Mouse (Mus musculus): Measurements from ENCODE around the gene Olfr1472. TPM values are rescaled to one million over a fixed set of nuclear protein-coding genes. Genes with fewer than 3 reads are reported as not detected.
"Not testable (repeated sequence)": the region's sequence is repeated elsewhere in the genome, so short reads cannot be mapped to it uniquely, and the experiment has no call there.

Gene Olfr1472
- not detected in 2 replicates for polyA plus RNA-seq (2015; fragmentation: Nextera tagmentation; extraction: Ambion mirVana)

GRCm38 (mm10) chr19:13455986-13456385 is at the start of gene Olfr1472:
Olfr1472 (minus strand) TSS chr19:13456086.
- no peak within 1 kb of the TSS for H3K4me3 ChIP-seq (ENCODE audit: low read depth, low read length)
- no peaks in the 10 kb centered on the region for H3K36me3 ChIP-seq (ENCODE audit: control insufficient read depth, insufficient read depth, low read length)
- H3K27ac ChIP-seq (replicated peaks): no peak within 1 kb of the TSS
- no peaks in the 10 kb centered on the region for H3K27me3 ChIP-seq (ENCODE audit: control insufficient read depth, insufficient read depth, low read length)
- TF ChIP-seq EP300 (optimal IDR thresholded peaks at IDR 0.05): no peak
- no peak for TF ChIP-seq CTCF (IDR thresholded peaks at IDR 0.05; ENCODE audit: low read depth)
- H3K4me1 ChIP-seq (replicated peaks; ENCODE audit: control insufficient read depth, insufficient read depth): no peaks in the 10 kb centered on the region
- DNase-seq (ENCODE audit: low spot score) (no peak), ATAC-seq (ENCODE audit: low FRiP score, low TSS enrichment) (no peak)
- no peak within 1 kb of the TSS for H3K4me2 ChIP-seq (replicated peaks; ENCODE audit: low read depth)
- WGBS: 76% methylated on average over 1 of the region's 1 CpGs
- no peaks in the 10 kb centered on the region for H3K9me3 ChIP-seq (ENCODE audit: control insufficient read depth, low read length)
- no peak within 1 kb of the TSS for H3K9ac ChIP-seq (ENCODE audit: low read length)

GRCm38 (mm10) chr19:13500246-13500645 is 44.4 kb upstream of the Olfr1472 start, which contains the start of gene Olfr1477:
Olfr1477 (plus strand) TSS chr19:13500546.
- 74% methylated on average over 3 of the region's 3 CpGs for WGBS
- H3K27ac ChIP-seq (replicated peaks): no peak within 1 kb of the TSS
- TF ChIP-seq EP300 (optimal IDR thresholded peaks at IDR 0.05) (no peak), CTCF (IDR thresholded peaks at IDR 0.05; ENCODE audit: low read depth) (no peak)

GRCm38 (mm10) chr19:13480096-13480495 is 24.2 kb upstream of the Olfr1472 start, which contains the start of gene Olfr1475:
Olfr1475 (minus strand) TSS chr19:13480196.
- no peak within 1 kb of the TSS for H3K4me2 ChIP-seq (replicated peaks; ENCODE audit: low read depth)
- no peak within 1 kb of the TSS for H3K27ac ChIP-seq (replicated peaks)
- H3K9ac ChIP-seq (ENCODE audit: low read length): no peak within 1 kb of the TSS
- no peaks in the 10 kb centered on the region for H3K4me1 ChIP-seq (replicated peaks; ENCODE audit: control insufficient read depth, insufficient read depth)
- TF ChIP-seq EP300 (optimal IDR thresholded peaks at IDR 0.05) (no peak), CTCF (IDR thresholded peaks at IDR 0.05; ENCODE audit: low read depth) (no peak)
- no peaks in the 10 kb centered on the region for H3K27me3 ChIP-seq (ENCODE audit: control insufficient read depth, insufficient read depth, low read length)
- ATAC-seq (ENCODE audit: low FRiP score, low TSS enrichment) (no peak), DNase-seq (ENCODE audit: low spot score) (no peak)
- H3K4me3 ChIP-seq (ENCODE audit: low read depth, low read length): no peak within 1 kb of the TSS
- no peaks in the 10 kb centered on the region for H3K36me3 ChIP-seq (ENCODE audit: control insufficient read depth, insufficient read depth, low read length)
- H3K9me3 ChIP-seq (ENCODE audit: control insufficient read depth, low read length): no peaks in the 10 kb centered on the region

More at GRCm38 (mm10) chr19:13500246-13500645, 44.4 kb upstream of the Olfr1472 start, which contains the start of gene Olfr1477:
- no peaks in the 10 kb centered on the region for H3K27me3 ChIP-seq (ENCODE audit: control insufficient read depth, insufficient read depth, low read length)
- no peak within 1 kb of the TSS for H3K4me3 ChIP-seq (ENCODE audit: low read depth, low read length)
- no peak within 1 kb of the TSS for H3K9ac ChIP-seq (ENCODE audit: low read length)
- H3K4me2 ChIP-seq (replicated peaks; ENCODE audit: low read depth): no peak within 1 kb of the TSS
- no peak for DNase-seq (ENCODE audit: low spot score)
- no peak for ATAC-seq (ENCODE audit: low FRiP score, low TSS enrichment)
- no peaks in the 10 kb centered on the region for H3K9me3 ChIP-seq (ENCODE audit: control insufficient read depth, low read length)
- no peaks in the 10 kb centered on the region for H3K36me3 ChIP-seq (ENCODE audit: control insufficient read depth, insufficient read depth, low read length)
- no peaks in the 10 kb centered on the region for H3K4me1 ChIP-seq (replicated peaks; ENCODE audit: control insufficient read depth, insufficient read depth)

GRCm38 (mm10) chr19:13469265-13469664 is 13.4 kb upstream of the Olfr1472 start, which contains the start of gene Olfr1474:
Olfr1474 (plus strand) TSS chr19:13469565.
- not testable (repeated sequence) for ATAC-seq (ENCODE audit: low FRiP score, low TSS enrichment); H3K27me3 ChIP-seq (ENCODE audit: control insufficient read depth, insufficient read depth, low read length); DNase-seq (ENCODE audit: low spot score); H3K27ac ChIP-seq (replicated peaks); H3K4me3 ChIP-seq (ENCODE audit: low read depth, low read length); H3K9me3 ChIP-seq (ENCODE audit: control insufficient read depth, low read length); H3K4me2 ChIP-seq (replicated peaks; ENCODE audit: low read depth); H3K36me3 ChIP-seq (ENCODE audit: control insufficient read depth, insufficient read depth, low read length); H3K9ac ChIP-seq (ENCODE audit: low read length); H3K4me1 ChIP-seq (replicated peaks; ENCODE audit: control insufficient read depth, insufficient read depth)
- WGBS: 77% methylated on average over 4 of the region's 4 CpGs

- H3K27me3 ChIP-seq (ENCODE audit: control insufficient read depth, insufficient read depth, low read length); H3K9me3 ChIP-seq (ENCODE audit: control insufficient read depth, low read length); H3K4me2 ChIP-seq (replicated peaks; ENCODE audit: low read depth); DNase-seq (ENCODE audit: low spot score); H3K9ac ChIP-seq (ENCODE audit: low read length); ATAC-seq (ENCODE audit: low FRiP score, low TSS enrichment); H3K4me1 ChIP-seq (replicated peaks; ENCODE audit: control insufficient read depth, insufficient read depth); H3K27ac ChIP-seq (replicated peaks); H3K36me3 ChIP-seq (ENCODE audit: control insufficient read depth, insufficient read depth, low read length); H3K4me3 ChIP-seq (ENCODE audit: low read depth, low read length): not testable (repeated sequence)
- WGBS: 65% methylated on average over 2 of the region's 2 CpGs
Observed at GRCm38 (mm10) chr19:13443109-13443508, 12.8 kb downstream of the Olfr1472 start, which contains the start of gene Olfr1471. Olfr1471 (plus strand) TSS chr19:13443409.

- TF ChIP-seq CTCF (IDR thresholded peaks at IDR 0.05; ENCODE audit: low read depth) (no peak), EP300 (optimal IDR thresholded peaks at IDR 0.05) (no peak)
- H3K36me3 ChIP-seq (ENCODE audit: control insufficient read depth, insufficient read depth, low read length): no peaks in the 10 kb centered on the region
- no peak within 1 kb of the TSS for H3K4me3 ChIP-seq (ENCODE audit: low read depth, low read length)
- H3K27me3 ChIP-seq (ENCODE audit: control insufficient read depth, insufficient read depth, low read length): no peaks in the 10 kb centered on the region
- WGBS: 72% methylated on average over 2 of the region's 2 CpGs
- H3K4me2 ChIP-seq (replicated peaks; ENCODE audit: low read depth): no peak within 1 kb of the TSS
- ATAC-seq (ENCODE audit: low FRiP score, low TSS enrichment) (no peak), DNase-seq (ENCODE audit: low spot score) (no peak)
- H3K27ac ChIP-seq (replicated peaks): no peak within 1 kb of the TSS
- H3K4me1 ChIP-seq (replicated peaks; ENCODE audit: control insufficient read depth, insufficient read depth): no peaks in the 10 kb centered on the region
- no peaks in the 10 kb centered on the region for H3K9me3 ChIP-seq (ENCODE audit: control insufficient read depth, low read length)
- no peak within 1 kb of the TSS for H3K9ac ChIP-seq (ENCODE audit: low read length)
Observed at GRCm38 (mm10) chr19:13407549-13407948, 48.3 kb downstream of the Olfr1472 start, which contains the start of gene Olfr1469. Olfr1469 (plus strand) TSS chr19:13407849.

Other genes starting within 250 kb of the Olfr1472 start
- not detected in 2 replicates for gene Olfr1463, start 224.8 kb downstream of the Olfr1472 start, polyA plus RNA-seq (2015; fragmentation: Nextera tagmentation; extraction: Ambion mirVana)
- not detected in 2 replicates for gene Olfr1465, start 140.5 kb downstream of the Olfr1472 start, polyA plus RNA-seq (2015; fragmentation: Nextera tagmentation; extraction: Ambion mirVana)
- gene Olfr1466, start 117.2 kb downstream of the Olfr1472 start, polyA plus RNA-seq (2015; fragmentation: Nextera tagmentation; extraction: Ambion mirVana): not detected in 2 replicates
- gene Olfr1467, start 93.8 kb downstream of the Olfr1472 start, polyA plus RNA-seq (2015; fragmentation: Nextera tagmentation; extraction: Ambion mirVana): 0.04 TPM in 1 of 2 replicates, not detected in the other
- gene Olfr1469, start 48.2 kb downstream of the Olfr1472 start, polyA plus RNA-seq (2015; fragmentation: Nextera tagmentation; extraction: Ambion mirVana): not detected in 2 replicates
- not detected in 2 replicates for gene Olfr1471, start 12.7 kb downstream of the Olfr1472 start, polyA plus RNA-seq (2015; fragmentation: Nextera tagmentation; extraction: Ambion mirVana)
- gene Olfr1474, start 13.5 kb upstream of the Olfr1472 start, polyA plus RNA-seq (2015; fragmentation: Nextera tagmentation; extraction: Ambion mirVana): not detected in 2 replicates
- gene Olfr1475, start 24.1 kb upstream of the Olfr1472 start, polyA plus RNA-seq (2015; fragmentation: Nextera tagmentation; extraction: Ambion mirVana): not detected in 2 replicates
- gene Olfr1477, start 44.5 kb upstream of the Olfr1472 start, polyA plus RNA-seq (2015; fragmentation: Nextera tagmentation; extraction: Ambion mirVana): not detected in 2 replicates
- gene Olfr1480, start 71.8 kb upstream of the Olfr1472 start, polyA plus RNA-seq (2015; fragmentation: Nextera tagmentation; extraction: Ambion mirVana): not detected in 2 replicates
- not detected in 2 replicates for gene Olfr1484, start 127.4 kb upstream of the Olfr1472 start, polyA plus RNA-seq (2015; fragmentation: Nextera tagmentation; extraction: Ambion mirVana)
- not detected in 2 replicates for gene Olfr1487, start 161.3 kb upstream of the Olfr1472 start, polyA plus RNA-seq (2015; fragmentation: Nextera tagmentation; extraction: Ambion mirVana)
- gene Olfr1489, start 175.5 kb upstream of the Olfr1472 start, polyA plus RNA-seq (2015; fragmentation: Nextera tagmentation; extraction: Ambion mirVana): 0.01 TPM in 1 of 2 replicates, not detected in the other
- gene Olfr1490, start 195.0 kb upstream of the Olfr1472 start, polyA plus RNA-seq (2015; fragmentation: Nextera tagmentation; extraction: Ambion mirVana): not detected in 2 replicates
- gene Olfr1491, start 241.2 kb upstream of the Olfr1472 start, polyA plus RNA-seq (2015; fragmentation: Nextera tagmentation; extraction: Ambion mirVana): not detected in 2 replicates

Data from stomach, postnatal 0 days (tissue).